Mouse (Mus musculus) thymus, adult 2 months (tissue): ENCODE measurements around the gene Grn. TPM values are rescaled to one million over a fixed set of nuclear protein-coding genes. Genes with fewer than 3 reads are reported as not detected.

Experiments used
- DNase-seq: peaks from one replicate; pipeline ENCODE4 v3.0.0; 2021
- H3K27ac ChIP-seq: fragments of 200-500 bp; 2 replicates; pipeline ENCODE4 v1.5.1; 2012; ENCODE audit warnings: low read length, control low read depth; ENCODE audit not compliant: control insufficient read depth, insufficient read depth
- H3K27me3 ChIP-seq: fragments of 200-500 bp; 2 replicates; pipeline ENCODE4 v1.6.1; 2012; ENCODE audit warnings: mild to moderate bottlenecking, low read length, moderate library complexity, mixed read lengths; ENCODE audit not compliant: control insufficient read depth, insufficient read depth
- H3K36me3 ChIP-seq: fragments of 200-500 bp; 2 replicates; pipeline ENCODE4 v1.6.1; 2012; ENCODE audit warnings: mild to moderate bottlenecking, low read length, moderate library complexity; ENCODE audit not compliant: control insufficient read depth, insufficient read depth
- H3K4me1 ChIP-seq: fragments of 200-500 bp; replicated peaks from 2 replicates; pipeline ENCODE4 v1.6.1; 2012; ENCODE audit warnings: low read length; ENCODE audit not compliant: control insufficient read depth, insufficient read depth
- H3K4me3 ChIP-seq: fragments of 200-500 bp; 2 replicates; pipeline ENCODE4 v1.5.1; 2012; ENCODE audit warnings: mild to moderate bottlenecking, low read length, control low read depth, moderate library complexity; ENCODE audit not compliant: control insufficient read depth, insufficient read depth
- CTCF ChIP-seq: fragments of 200-500 bp; IDR thresholded peaks from 2 replicates; pipeline ENCODE4 v1.5.1; 2012; ENCODE audit warnings: mild to moderate bottlenecking, control low read depth, low read length, moderate library complexity, borderline replicate concordance; ENCODE audit not compliant: control insufficient read depth, poor library complexity, insufficient read depth; ENCODE audit errors: extremely low read depth
- POLR2A ChIP-seq: fragments of 200-500 bp; IDR thresholded peaks from 2 replicates; pipeline ENCODE4 v1.6.1; 2012; ENCODE audit warnings: mild to moderate bottlenecking, low read length, control low read depth, moderate library complexity; ENCODE audit not compliant: control insufficient read depth, poor library complexity, insufficient read depth; ENCODE audit errors: extremely low read depth
- WGBS: fragments of 180-500 bp; shearing (Covaris S2); methylation state at CpG from one replicate; pipeline ENCODE4 v1.1.7; 2018; 5-methylcytosine and 5-hydroxymethylcytosine counted together
- polyA plus RNA-seq: library from polyadenylated mRNA; depleted of rRNA; stranded (reverse); fragments of >200 nt; gene quantifications from 2 replicates; pipeline ENCODE4 v1.2.3, GENCODE M21; 2012

Grn gene
- polyA plus RNA-seq, 1 experiment = 151 TPM

DNA sequence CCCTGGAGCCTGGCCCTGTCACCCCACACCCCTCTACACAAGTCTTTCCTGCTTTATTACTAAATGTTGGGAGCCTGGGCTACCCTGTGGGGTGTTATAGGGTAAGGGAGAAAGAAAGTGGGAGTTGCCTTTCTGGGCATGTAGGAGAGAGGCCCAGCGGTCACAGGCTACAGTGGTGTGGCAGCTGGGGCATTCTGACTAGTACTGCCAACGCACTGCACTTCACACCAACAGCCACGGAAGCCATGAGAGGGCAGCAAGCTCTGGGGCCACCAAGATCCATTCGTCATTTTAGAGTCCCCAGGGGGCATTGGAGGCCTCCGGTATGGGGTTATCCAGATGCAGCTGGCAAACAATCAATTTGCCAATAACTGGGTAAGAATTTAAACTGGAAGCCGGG is 12.0 kb downstream of the Grn start:
- H3K4me1 ChIP-seq = peaks cover 12% of the 10 kb centered on the region; the same call in 1 of the 2 replicates
- no peak overlapping the region for H3K4me3 ChIP-seq
- WGBS = 94% methylated on average over 6 of the region's 6 CpGs
- H3K27ac ChIP-seq = no peak overlapping the region
- TF ChIP-seq POLR2A = no peak
- TF ChIP-seq CTCF = no peak
- no peak for DNase-seq
- peaks cover 8% of the 10 kb centered on the region; the same call in 1 of the 2 replicates for H3K27me3 ChIP-seq
- H3K36me3 ChIP-seq = no peaks in the 10 kb centered on the region

DNA sequence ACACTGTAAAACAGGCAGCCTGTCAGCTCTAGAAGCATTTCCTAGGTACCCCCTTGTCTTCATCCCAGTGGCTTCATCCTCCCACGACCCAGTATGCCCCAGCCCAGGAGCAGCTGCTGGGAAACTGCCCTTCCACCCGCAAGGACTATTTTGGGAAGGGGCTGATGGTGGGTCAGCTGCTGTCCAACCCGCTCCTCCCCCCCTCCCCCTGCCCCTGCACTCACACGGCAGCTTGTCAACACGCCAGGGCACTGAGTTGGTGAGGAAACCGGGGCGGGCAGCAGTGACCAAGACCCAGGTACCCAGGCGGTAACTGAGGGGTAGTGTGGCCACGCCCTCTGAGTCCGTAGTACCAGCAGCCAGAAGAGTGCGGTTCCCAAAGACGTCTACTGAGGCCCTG is 13.6 kb downstream of the Grn start:
- Histone ChIP-seq H3K27ac (no peak overlapping the region), H3K4me1 (peaks cover 7% of the 10 kb centered on the region), H3K36me3 (no peaks in the 10 kb centered on the region), H3K4me3 (no peak overlapping the region), H3K27me3 (peaks cover 12% of the 10 kb centered on the region; the same call in 1 of the 2 replicates)
- TF ChIP-seq CTCF = no peak
- TF ChIP-seq POLR2A = no peak
- 90% methylated on average over 12 of the region's 12 CpGs for WGBS
- no peak for DNase-seq

GRCm38 (mm10) chr11:102444321-102444720 is 14.2 kb downstream of the Grn start:
- Histone ChIP-seq H3K4me1 (peaks cover 7% of the 10 kb centered on the region), H3K27me3 (peaks cover 12% of the 10 kb centered on the region; the same call in 1 of the 2 replicates)
- WGBS = 87% methylated on average over 3 of the region's 3 CpGs

DNA sequence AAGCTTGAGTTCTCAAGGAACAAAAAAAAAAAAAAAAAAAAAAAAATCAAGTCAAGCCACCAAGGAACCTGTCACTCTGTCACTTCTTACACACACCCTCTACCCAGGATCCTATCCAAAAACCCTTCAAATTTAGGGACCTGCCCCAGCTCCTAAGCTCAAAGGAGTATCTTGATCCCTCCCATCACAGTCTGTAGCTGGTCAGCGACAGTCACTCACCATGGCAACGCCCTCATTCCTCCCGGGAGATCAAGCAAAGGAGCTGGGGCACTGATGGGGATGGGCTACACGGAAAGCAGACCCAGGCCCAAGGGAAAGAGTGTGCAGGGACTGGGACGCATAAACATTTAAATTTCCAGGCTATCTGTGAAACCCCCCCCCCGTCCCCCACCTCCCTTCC is 14.7 kb downstream of the Grn start:
- DNase-seq = no peak
- H3K27ac ChIP-seq = no peak overlapping the region
- H3K4me3 ChIP-seq = no peak overlapping the region
- H3K4me1 ChIP-seq = peaks cover 7% of the 10 kb centered on the region
- WGBS = 91% methylated on average over 6 of the region's 6 CpGs
- TF ChIP-seq CTCF (no peak), POLR2A (no peak)
- H3K27me3 ChIP-seq = peaks cover 12% of the 10 kb centered on the region; the same call in 1 of the 2 replicates
- no peaks in the 10 kb centered on the region for H3K36me3 ChIP-seq

More at GRCm38 (mm10) chr11:102444321-102444720, 14.2 kb downstream of the Grn start:
- H3K4me3 ChIP-seq = no peak overlapping the region
- DNase-seq = no peak
- TF ChIP-seq POLR2A (no peak), CTCF (no peak)
- no peaks in the 10 kb centered on the region for H3K36me3 ChIP-seq
- no peak overlapping the region for H3K27ac ChIP-seq

DNA sequence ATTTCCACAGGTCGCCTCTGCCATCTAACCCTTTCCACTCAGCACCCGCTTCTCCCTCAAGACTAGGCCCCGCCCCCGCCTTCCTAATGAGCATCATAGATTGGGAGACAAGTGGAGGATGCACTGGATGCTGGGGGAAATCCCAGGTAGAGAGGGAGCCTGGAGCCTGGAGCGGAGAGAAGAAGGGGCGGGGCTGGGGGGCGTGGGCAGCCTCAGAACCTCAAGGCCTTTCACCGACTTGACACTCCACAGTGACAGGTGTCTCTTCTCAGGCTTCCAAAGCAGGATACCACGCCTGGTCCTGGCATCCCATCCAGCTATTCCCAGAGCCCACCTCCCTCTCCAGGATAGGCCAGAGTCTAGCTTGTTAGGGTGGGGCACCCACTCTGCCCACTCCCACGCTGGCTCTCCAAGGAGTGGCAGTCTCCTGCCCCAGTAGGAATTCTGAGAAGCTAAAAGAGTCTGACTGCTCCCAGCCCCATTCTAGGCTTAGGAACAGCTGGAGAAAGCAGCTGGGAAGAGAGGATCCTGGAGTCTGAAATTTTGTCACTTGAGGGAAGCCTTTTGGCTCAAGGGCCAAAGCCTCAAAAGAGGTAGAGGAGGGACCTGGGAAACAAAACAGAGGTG is 15.3 kb downstream of the Grn start:
- no peak overlapping the region for H3K4me3 ChIP-seq
- TF ChIP-seq CTCF = no peak
- TF ChIP-seq POLR2A = no peak
- DNase-seq = no peak
- H3K27ac ChIP-seq = no peak overlapping the region
- 83% methylated on average over 10 of the region's 10 CpGs for WGBS
- H3K27me3 ChIP-seq = peaks cover 12% of the 10 kb centered on the region; the same call in 1 of the 2 replicates
- H3K36me3 ChIP-seq = no peaks in the 10 kb centered on the region
- H3K4me1 ChIP-seq = peaks cover 7% of the 10 kb centered on the region

- H3K4me1 ChIP-seq = peaks cover 7% of the 10 kb centered on the region
- 69% methylated on average over 7 of the region's 7 CpGs for WGBS
- H3K4me3 ChIP-seq = no peak overlapping the region
- H3K27ac ChIP-seq = no peak overlapping the region
- no peak for DNase-seq
- H3K36me3 ChIP-seq = no peaks in the 10 kb centered on the region
- peaks cover 12% of the 10 kb centered on the region; the same call in 1 of the 2 replicates for H3K27me3 ChIP-seq
- TF ChIP-seq CTCF (no peak), POLR2A (no peak)
These were observed 15.8 kb downstream of the Grn start for GRCm38 (mm10) chr11:102445891-102446361.
